Mouse (Mus musculus) right cerebral cortex, postnatal 10 days (tissue): Measurements from ENCODE around the gene Ttc21a.

Experiments used
- DNase-seq, 2 experiments: peaks; one replicate each; pipeline ENCODE4 v3.0.0; 2021; ENCODE audit warnings: low spot score in 2 of 2

The Ttc21a gene

GRCm38 (mm10) chr9:119976704-119977556 lies 39.5 kb downstream of the Ttc21a start:
- no peak for DNase-seq

DNA sequence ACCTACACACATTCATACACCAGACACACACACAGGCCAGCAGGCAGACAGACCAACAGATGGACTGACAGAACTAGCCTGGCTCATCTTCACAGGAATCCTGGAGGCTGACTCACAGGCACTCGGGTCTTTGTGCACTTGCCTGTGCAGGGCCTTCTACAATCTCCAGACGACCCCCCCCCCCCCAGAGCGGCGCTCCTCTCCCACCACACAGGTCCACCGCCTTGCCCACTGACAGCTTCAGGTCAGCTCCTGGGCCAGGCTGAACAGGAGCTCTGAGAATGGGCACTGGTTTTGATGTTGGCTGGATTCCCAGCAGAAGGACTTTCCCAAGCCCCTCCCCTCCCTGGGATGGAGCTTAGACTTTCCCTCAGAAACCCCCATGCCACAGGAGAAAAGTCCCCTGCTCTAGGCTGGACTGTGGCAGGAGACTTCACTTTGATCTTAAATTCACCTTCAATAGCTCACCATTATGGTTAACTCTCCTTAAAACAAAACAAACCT lies 40.2 kb downstream of the Ttc21a start:
- peak; percentile 53 to 57 for DNase-seq

DNA sequence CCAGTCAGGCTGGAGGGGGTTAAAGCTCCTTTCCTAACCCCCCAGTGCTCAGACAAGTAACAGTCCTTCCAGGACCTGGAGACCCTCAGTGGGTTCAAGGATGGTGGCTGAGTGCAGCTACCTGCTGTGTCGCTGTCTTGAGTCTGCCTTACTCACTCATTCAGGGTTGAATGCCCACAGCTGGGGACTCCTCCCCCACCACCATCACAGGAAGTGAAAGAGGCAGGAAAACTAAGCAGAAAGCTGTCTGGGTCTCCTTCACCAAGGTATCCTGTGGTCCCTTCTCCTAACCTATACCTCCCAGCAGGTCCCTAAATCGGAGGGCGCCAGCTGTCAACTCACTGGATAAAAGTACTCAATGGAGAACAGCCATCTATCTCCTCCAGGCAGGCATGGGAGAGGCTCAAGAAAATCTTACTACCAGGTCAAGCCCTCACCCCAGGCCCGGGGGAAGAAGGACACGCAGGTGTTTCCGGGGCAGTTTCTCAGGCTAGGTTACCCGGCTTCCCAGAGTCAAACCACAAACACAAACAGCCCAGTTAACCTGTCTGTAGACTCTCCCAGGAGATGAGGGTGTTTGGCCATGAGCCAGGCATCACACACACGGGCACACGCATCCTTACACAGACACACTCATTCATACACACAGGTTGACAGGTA lies 40.9 kb downstream of the Ttc21a start:
- no peak for DNase-seq

GRCm38 (mm10) chr9:119978811-119979441 lies 41.5 kb downstream of the Ttc21a start:
- DNase-seq = peak; percentile 61 to 80

- no peak for DNase-seq
Observed at GRCm38 (mm10) chr9:119979749-119980148, 42.3 kb downstream of the Ttc21a start.

GRCm38 (mm10) chr9:119980770-119981182 lies 43.4 kb downstream of the Ttc21a start:
- DNase-seq = peak in 1 of 2 experiments; percentile 57

GRCm38 (mm10) chr9:119981183-119982179 lies 44.1 kb downstream of the Ttc21a start:
- DNase-seq = peak; percentile 66 to 69

GRCm38 (mm10) chr9:119982241-119982811 lies 44.9 kb downstream of the Ttc21a start:
- peak; percentile 63 to 70 for DNase-seq

DNA sequence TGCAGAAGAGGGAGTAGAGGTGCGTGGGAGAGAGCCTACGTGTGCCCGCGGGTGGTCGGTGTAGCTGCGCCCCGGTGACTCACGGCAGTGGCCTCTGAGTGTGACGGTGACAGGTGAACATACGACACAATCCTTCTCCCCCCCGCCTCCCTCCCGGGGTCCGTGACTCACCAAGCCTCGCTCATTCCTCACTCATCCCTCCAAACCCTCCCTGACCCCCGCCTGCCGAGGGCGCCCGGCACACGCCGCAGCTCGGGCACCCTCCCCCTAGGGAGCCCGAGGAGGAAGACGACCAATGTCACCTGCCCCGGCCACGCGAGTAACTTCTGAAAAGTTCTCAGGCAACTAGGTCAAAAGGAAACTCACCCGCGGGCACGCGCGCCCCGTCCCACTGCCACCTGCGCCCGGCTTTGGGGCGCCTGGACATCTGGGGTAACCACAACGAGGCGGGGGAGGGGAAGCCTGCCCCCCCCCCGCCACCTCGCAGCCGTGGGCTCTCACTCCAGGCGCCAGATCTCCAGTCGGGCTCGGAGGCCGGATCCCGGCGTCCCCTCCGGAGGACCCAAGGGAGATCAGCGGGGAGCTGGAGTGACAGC lies 45.6 kb downstream of the Ttc21a start:
- DNase-seq = peak in 1 of 2 experiments; percentile 53

- peak; percentile 88 to 90 for DNase-seq
Observed at GRCm38 (mm10) chr9:119983585-119984535, 46.5 kb downstream of the Ttc21a start.

- DNase-seq = no peak
Observed at GRCm38 (mm10) chr9:119984536-119985011, 47.2 kb downstream of the Ttc21a start, which contains the start of gene Csrnp1. Gene Csrnp1 (minus strand): TSS chr9:119984658.

- DNase-seq = no peak
Observed at GRCm38 (mm10) chr9:119985881-119986574, 48.6 kb downstream of the Ttc21a start.

DNA sequence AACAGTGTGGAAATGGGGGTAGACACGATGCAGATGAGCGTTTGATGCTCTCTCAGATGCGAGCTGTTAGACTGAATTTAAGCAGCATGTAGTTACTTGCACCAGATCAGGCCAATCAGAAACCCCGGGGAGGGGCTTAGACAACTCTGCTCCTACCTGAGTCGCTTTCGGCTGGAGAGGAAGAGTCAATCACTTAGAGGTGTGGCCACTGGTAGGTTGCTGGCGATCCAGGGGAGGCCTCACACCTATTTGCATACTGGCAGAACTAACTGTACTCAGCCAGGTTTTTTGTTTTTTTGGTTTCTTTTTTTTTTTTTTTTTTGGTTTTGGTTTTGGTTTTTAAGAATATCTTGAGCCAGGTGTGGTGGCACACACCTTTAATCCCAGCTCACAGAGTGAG lies 50.9 kb downstream of the Ttc21a start:
- no peak for DNase-seq

DNA sequence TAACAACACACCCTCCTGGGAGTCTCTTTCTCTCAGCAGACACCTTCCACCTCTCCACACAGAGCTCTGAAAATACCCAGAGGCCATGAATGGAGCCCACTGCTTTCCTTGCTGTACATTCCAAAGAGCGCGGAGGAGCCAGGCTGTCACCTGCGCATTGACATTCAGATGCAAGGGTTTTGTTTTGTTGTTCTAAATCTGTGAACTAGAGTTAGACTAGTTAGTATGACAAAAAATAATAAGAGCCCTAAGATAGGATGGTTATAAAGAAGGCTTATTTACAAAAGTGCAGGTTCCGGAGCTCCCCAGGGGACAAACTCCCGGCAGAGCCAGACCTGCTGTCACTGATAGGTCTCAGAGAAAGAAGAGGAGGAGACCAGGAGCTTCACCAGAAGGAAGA lies 53.9 kb downstream of the Ttc21a start:
- no peak for DNase-seq

GRCm38 (mm10) chr9:119993092-119993844 lies 55.9 kb downstream of the Ttc21a start:
- DNase-seq = no peak

GRCm38 (mm10) chr9:119994207-119994606 lies 56.8 kb downstream of the Ttc21a start:
- no peak for DNase-seq

- DNase-seq = no peak
Observed at GRCm38 (mm10) chr9:119996080-119996479, 58.7 kb downstream of the Ttc21a start.

GRCm38 (mm10) chr9:119998776-119999175 lies 61.4 kb downstream of the Ttc21a start:
- DNase-seq = no peak
